Mouse (Mus musculus): ENCODE data around the gene Slc2a3. TPM values are rescaled to one million over a fixed set of nuclear protein-coding genes. Genes with fewer than 3 reads are reported as not detected.
"Not testable (repeated sequence)": the region's sequence is repeated elsewhere in the genome, so short reads cannot be mapped to it uniquely, and the experiment has no call there.

Slc2a3 gene
- polyA plus RNA-seq, 1 experiment from 2014 or later, result 9.6 TPM

GRCm38 (mm10) chr6:122718224-122718623, 83.2 kb downstream of the Slc2a3 start:
- not testable (repeated sequence) for H3K27me3 ChIP-seq (ENCODE audit: insufficient read depth, low read length); H3K27ac ChIP-seq (ENCODE audit: low read length); H3K9me3 ChIP-seq (ENCODE audit: low read length); H3K36me3 ChIP-seq (ENCODE audit: insufficient read depth, low read length); H3K4me2 ChIP-seq (replicated peaks; ENCODE audit: low read depth, low read length); H3K4me1 ChIP-seq (ENCODE audit: insufficient read depth, low read length); ATAC-seq (ENCODE audit: low FRiP score, low TSS enrichment); H3K4me3 ChIP-seq (ENCODE audit: low read length); H3K9ac ChIP-seq (replicated peaks; ENCODE audit: low read length)
- WGBS, result 80% methylated on average over 1 of the region's 1 CpGs

- no peak for ATAC-seq (ENCODE audit: low FRiP score, low TSS enrichment)
- 13% methylated on average over 4 of the region's 4 CpGs for WGBS
- Histone ChIP-seq H3K4me1 (ENCODE audit: insufficient read depth, low read length) (no peaks in the 10 kb centered on the region), H3K4me2 (replicated peaks; ENCODE audit: low read depth, low read length) (no peak overlapping the region), H3K27ac (ENCODE audit: low read length) (no peak overlapping the region), H3K9ac (replicated peaks; ENCODE audit: low read length) (no peak overlapping the region), H3K27me3 (ENCODE audit: insufficient read depth, low read length) (no peaks in the 10 kb centered on the region), H3K9me3 (ENCODE audit: low read length) (no peaks in the 10 kb centered on the region), H3K4me3 (ENCODE audit: low read length) (no peak overlapping the region), H3K36me3 (ENCODE audit: insufficient read depth, low read length) (no peaks in the 10 kb centered on the region)
These were observed 85.6 kb downstream of the Slc2a3 start for GRCm38 (mm10) chr6:122715886-122716285.

DNA sequence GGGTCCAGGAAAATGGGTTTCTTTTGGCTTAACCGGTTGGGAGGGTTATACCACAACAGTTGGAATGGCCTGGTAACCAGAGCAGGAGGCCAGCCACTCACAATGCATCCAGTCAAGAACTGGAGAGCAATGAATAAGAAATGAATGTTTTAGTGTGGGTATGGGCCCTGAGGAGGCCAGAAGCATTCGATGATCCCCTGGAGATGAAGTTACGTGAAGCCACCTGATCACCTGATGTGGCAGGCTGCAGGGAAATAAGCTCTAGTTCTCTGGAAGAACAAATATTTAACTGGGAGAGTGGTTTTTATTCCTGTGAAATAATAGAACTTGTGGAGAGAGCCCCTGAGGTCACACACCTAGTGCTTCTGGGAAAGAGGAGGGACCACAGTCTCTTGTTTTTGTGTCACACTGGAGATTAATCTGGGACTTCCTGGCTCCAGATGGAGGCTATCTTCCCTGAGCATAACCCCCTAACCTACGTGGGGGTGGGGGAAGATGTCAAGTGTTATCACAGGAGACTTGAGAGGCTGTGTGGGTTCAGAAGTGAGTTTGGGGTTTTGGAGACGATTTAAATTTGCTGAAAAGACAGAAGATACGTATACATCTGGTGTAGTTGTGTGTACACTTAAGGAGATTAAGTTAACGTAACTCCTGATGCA, 86.6 kb downstream of the Slc2a3 start:
- WGBS, result 44% methylated on average over 7 of the region's 7 CpGs

DNA sequence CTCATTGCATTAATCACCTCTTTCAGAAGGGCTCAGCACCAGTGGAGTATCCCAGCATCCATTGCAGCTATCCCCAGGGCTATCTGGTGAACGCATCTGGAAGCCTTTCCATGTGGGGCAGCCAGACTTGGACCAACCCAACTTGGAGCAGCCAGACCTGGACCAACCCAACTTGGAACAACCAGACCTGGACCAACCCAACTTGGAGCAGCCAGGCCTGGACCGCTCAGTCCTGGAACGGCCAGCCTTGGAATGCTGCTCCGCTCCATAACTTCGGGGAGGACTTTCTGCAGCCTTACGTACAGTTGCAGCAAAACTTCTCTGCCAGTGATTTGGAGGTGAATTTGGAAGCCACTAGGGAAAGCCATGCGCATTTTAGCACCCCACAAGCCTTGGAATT, 88.3 kb downstream of the Slc2a3 start:
- not testable (repeated sequence) for H3K4me2 ChIP-seq (replicated peaks; ENCODE audit: low read depth, low read length); H3K27ac ChIP-seq (ENCODE audit: low read length); H3K27me3 ChIP-seq (ENCODE audit: insufficient read depth, low read length); H3K4me1 ChIP-seq (ENCODE audit: insufficient read depth, low read length); H3K9ac ChIP-seq (replicated peaks; ENCODE audit: low read length); H3K9me3 ChIP-seq (ENCODE audit: low read length); H3K36me3 ChIP-seq (ENCODE audit: insufficient read depth, low read length); H3K4me3 ChIP-seq (ENCODE audit: low read length); ATAC-seq (ENCODE audit: low FRiP score, low TSS enrichment)
- 91% methylated on average over 7 of the region's 7 CpGs for WGBS

More for the DNA sequence above, 86.6 kb downstream of the Slc2a3 start:
- H3K4me2 ChIP-seq (replicated peaks; ENCODE audit: low read depth, low read length), result no peak overlapping the region
- H3K27ac ChIP-seq (ENCODE audit: low read length), result no peak overlapping the region
- no peaks in the 10 kb centered on the region for H3K27me3 ChIP-seq (ENCODE audit: insufficient read depth, low read length)
- no peaks in the 10 kb centered on the region for H3K36me3 ChIP-seq (ENCODE audit: insufficient read depth, low read length)
- H3K9ac ChIP-seq (replicated peaks; ENCODE audit: low read length), result no peak overlapping the region
- H3K4me3 ChIP-seq (ENCODE audit: low read length), result no peak overlapping the region
- no peaks in the 10 kb centered on the region for H3K9me3 ChIP-seq (ENCODE audit: low read length)
- no peaks in the 10 kb centered on the region for H3K4me1 ChIP-seq (ENCODE audit: insufficient read depth, low read length)
- ATAC-seq (ENCODE audit: low FRiP score, low TSS enrichment), result no peak

- Histone ChIP-seq H3K36me3 (ENCODE audit: insufficient read depth, low read length) (no peaks in the 10 kb centered on the region), H3K27me3 (ENCODE audit: insufficient read depth, low read length) (peaks cover 13% of the 10 kb centered on the region), H3K9ac (replicated peaks; ENCODE audit: low read length) (no peak overlapping the region), H3K4me3 (ENCODE audit: low read length) (no peak overlapping the region), H3K4me1 (ENCODE audit: insufficient read depth, low read length) (no peaks in the 10 kb centered on the region), H3K27ac (ENCODE audit: low read length) (no peak overlapping the region), H3K4me2 (replicated peaks; ENCODE audit: low read depth, low read length) (no peak overlapping the region), H3K9me3 (ENCODE audit: low read length) (no peaks in the 10 kb centered on the region)
- 79% methylated on average over 2 of the region's 2 CpGs for WGBS
- no peak for ATAC-seq (ENCODE audit: low FRiP score, low TSS enrichment)
These were observed 90.0 kb downstream of the Slc2a3 start for GRCm38 (mm10) chr6:122711455-122711854.

GRCm38 (mm10) chr6:122708826-122709225, 92.6 kb downstream of the Slc2a3 start:
- no peak for ATAC-seq (ENCODE audit: low FRiP score, low TSS enrichment)
- Histone ChIP-seq H3K9ac (replicated peaks; ENCODE audit: low read length) (no peak overlapping the region), H3K4me1 (ENCODE audit: insufficient read depth, low read length) (no peaks in the 10 kb centered on the region), H3K9me3 (ENCODE audit: low read length) (no peaks in the 10 kb centered on the region), H3K27ac (ENCODE audit: low read length) (no peak overlapping the region), H3K4me2 (replicated peaks; ENCODE audit: low read depth, low read length) (no peak overlapping the region), H3K27me3 (ENCODE audit: insufficient read depth, low read length) (peaks cover 15% of the 10 kb centered on the region), H3K4me3 (ENCODE audit: low read length) (no peak overlapping the region), H3K36me3 (ENCODE audit: insufficient read depth, low read length) (no peaks in the 10 kb centered on the region)
- WGBS, result 69% methylated on average over 4 of the region's 4 CpGs

GRCm38 (mm10) chr6:122707036-122707800, 94.2 kb downstream of the Slc2a3 start, which contains the start of gene Nanog:
Gene Nanog (plus strand): TSS chr6:122707489.
- no peak within 1 kb of the TSS for H3K4me2 ChIP-seq (replicated peaks; ENCODE audit: low read depth, low read length)
- peaks cover 15% of the 10 kb centered on the region for H3K27me3 ChIP-seq (ENCODE audit: insufficient read depth, low read length)
- WGBS, result 14% methylated on average over 12 of the region's 12 CpGs
- no peak within 1 kb of the TSS for H3K27ac ChIP-seq (ENCODE audit: low read length)
- no peak within 1 kb of the TSS for H3K4me3 ChIP-seq (ENCODE audit: low read length)
- H3K4me1 ChIP-seq (ENCODE audit: insufficient read depth, low read length), result peaks cover 8% of the 10 kb centered on the region
- no peak within 1 kb of the TSS for H3K9ac ChIP-seq (replicated peaks; ENCODE audit: low read length)
- ATAC-seq (ENCODE audit: low FRiP score, low TSS enrichment), result no peak
- H3K36me3 ChIP-seq (ENCODE audit: insufficient read depth, low read length), result no peaks in the 10 kb centered on the region
- H3K9me3 ChIP-seq (ENCODE audit: low read length), result no peaks in the 10 kb centered on the region

DNA sequence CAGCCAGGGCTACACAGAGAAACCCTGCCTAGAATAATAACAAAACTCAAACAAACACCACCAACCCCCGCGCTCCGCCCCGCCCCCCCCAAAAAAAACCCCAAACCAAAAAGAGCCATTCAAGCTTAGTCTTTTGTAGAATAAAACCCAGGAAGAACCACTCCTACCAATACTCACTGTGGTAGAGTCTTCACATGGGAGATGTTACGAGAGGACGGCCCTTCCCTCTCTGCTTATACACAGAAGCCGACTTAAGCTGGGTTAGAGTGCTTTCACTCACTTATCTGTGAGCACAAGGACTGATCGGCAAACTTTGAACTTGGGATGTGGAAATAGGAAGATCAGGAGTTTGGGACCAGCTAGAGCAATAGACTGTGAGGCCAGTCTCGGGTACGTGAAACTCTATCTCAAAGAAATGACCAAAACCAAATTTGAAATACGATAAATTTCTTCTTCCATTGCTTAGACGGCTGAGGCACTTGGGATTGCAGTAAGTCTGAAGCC, 95.1 kb downstream of the Slc2a3 start:
- 75% methylated on average over 12 of the region's 12 CpGs for WGBS
- H3K27me3 ChIP-seq (ENCODE audit: insufficient read depth, low read length), result peaks cover 15% of the 10 kb centered on the region
- H3K36me3 ChIP-seq (ENCODE audit: insufficient read depth, low read length), result no peaks in the 10 kb centered on the region
- H3K9me3 ChIP-seq (ENCODE audit: low read length), result no peaks in the 10 kb centered on the region
- no peak overlapping the region for H3K4me3 ChIP-seq (ENCODE audit: low read length)
- peaks cover 8% of the 10 kb centered on the region for H3K4me1 ChIP-seq (ENCODE audit: insufficient read depth, low read length)
- no peak overlapping the region for H3K9ac ChIP-seq (replicated peaks; ENCODE audit: low read length)
- ATAC-seq (ENCODE audit: low FRiP score, low TSS enrichment), result no peak
- H3K4me2 ChIP-seq (replicated peaks; ENCODE audit: low read depth, low read length), result no peak overlapping the region
- no peak overlapping the region for H3K27ac ChIP-seq (ENCODE audit: low read length)

DNA sequence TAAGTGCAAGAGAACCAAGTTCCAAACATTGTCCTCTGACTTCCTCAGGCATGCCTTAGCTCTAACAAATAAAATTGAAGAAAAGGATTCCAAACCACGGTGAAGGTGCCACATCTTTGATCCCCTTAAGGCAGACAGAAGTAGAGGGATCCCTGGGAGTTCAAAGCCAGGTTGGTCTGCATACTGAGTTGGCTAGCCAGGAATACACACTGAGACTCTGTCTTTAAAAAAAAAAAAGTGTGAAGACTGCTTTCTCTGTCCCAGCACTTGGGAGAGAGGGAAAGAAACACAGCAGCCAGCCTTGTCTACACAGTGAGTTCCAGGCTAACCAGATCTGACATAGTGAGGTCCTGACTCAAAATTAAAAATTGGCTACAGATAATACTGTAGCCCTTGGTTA, 97.7 kb downstream of the Slc2a3 start:
- no peak for ATAC-seq (ENCODE audit: low FRiP score, low TSS enrichment)
- H3K4me2 ChIP-seq (replicated peaks; ENCODE audit: low read depth, low read length), result no peak overlapping the region
- no peak overlapping the region for H3K9ac ChIP-seq (replicated peaks; ENCODE audit: low read length)
- H3K36me3 ChIP-seq (ENCODE audit: insufficient read depth, low read length), result no peaks in the 10 kb centered on the region
- H3K27ac ChIP-seq (ENCODE audit: low read length), result no peak overlapping the region
- no peak overlapping the region for H3K4me3 ChIP-seq (ENCODE audit: low read length)
- H3K9me3 ChIP-seq (ENCODE audit: low read length), result no peaks in the 10 kb centered on the region
- peaks cover 8% of the 10 kb centered on the region for H3K4me1 ChIP-seq (ENCODE audit: insufficient read depth, low read length)
- WGBS, result 16% methylated on average over 1 of the region's 1 CpGs
- peaks cover 15% of the 10 kb centered on the region for H3K27me3 ChIP-seq (ENCODE audit: insufficient read depth, low read length)

- Histone ChIP-seq H3K9ac (replicated peaks; ENCODE audit: low read length) (no peak overlapping the region), H3K27ac (ENCODE audit: low read length) (no peak overlapping the region)
These were observed 98.2 kb downstream of the Slc2a3 start for GRCm38 (mm10) chr6:122703251-122703650.

More at GRCm38 (mm10) chr6:122703251-122703650, 98.2 kb downstream of the Slc2a3 start:
- 26% methylated on average over 6 of the region's 6 CpGs for WGBS
- no peak for ATAC-seq (ENCODE audit: low FRiP score, low TSS enrichment)
- H3K9me3 ChIP-seq (ENCODE audit: low read length), result no peaks in the 10 kb centered on the region
- H3K4me1 ChIP-seq (ENCODE audit: insufficient read depth, low read length), result peaks cover 8% of the 10 kb centered on the region
- H3K4me3 ChIP-seq (ENCODE audit: low read length), result no peak overlapping the region
- H3K27me3 ChIP-seq (ENCODE audit: insufficient read depth, low read length), result peaks cover 12% of the 10 kb centered on the region
- no peaks in the 10 kb centered on the region for H3K36me3 ChIP-seq (ENCODE audit: insufficient read depth, low read length)
- H3K4me2 ChIP-seq (replicated peaks; ENCODE audit: low read depth, low read length), result peak overlapping the region; percentile 59

All from kidney, embryonic 16.5 days (tissue).